Mouse (Mus musculus): ENCODE measurements around the gene Zfp423. TPM values are rescaled to one million over a fixed set of nuclear protein-coding genes. Genes with fewer than 3 reads are reported as not detected.

Zfp423 gene
- polyA plus RNA-seq, 1 experiment, result not detected

DNA sequence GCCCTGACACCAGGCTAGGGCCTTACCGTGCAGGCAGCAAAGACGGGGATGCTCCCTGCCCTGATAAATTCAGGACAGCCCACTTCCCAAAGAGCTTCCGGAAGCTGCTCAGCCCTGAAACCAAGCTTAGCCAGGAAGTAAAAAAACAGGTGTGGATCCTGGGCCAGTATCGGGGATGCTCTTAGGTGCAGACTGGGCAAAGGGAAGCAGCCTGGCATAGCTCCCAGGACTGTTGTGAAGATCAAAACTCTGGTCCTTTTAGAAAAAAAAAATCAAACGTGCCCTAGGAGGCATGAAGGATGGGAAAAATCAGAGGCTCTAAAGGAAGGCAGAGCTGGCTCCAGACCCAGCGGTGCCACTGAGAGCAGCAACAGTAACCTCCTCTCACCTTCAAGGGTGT, 247.4 kb downstream of the Zfp423 start:
- no peak overlapping the region for H3K4me3 ChIP-seq (ENCODE audit: insufficient read depth, low read depth, low read length)
- WGBS, result 74% methylated on average over 6 of the region's 6 CpGs
- TF ChIP-seq CTCF (IDR thresholded peaks at IDR 0.05; ENCODE audit: insufficient read depth, low read depth, low read length), result no peak
- no peak for TF ChIP-seq POLR2A (IDR thresholded peaks at IDR 0.05; ENCODE audit: insufficient read depth, low read depth, low read length)
- H3K27ac ChIP-seq (ENCODE audit: insufficient read depth, low read depth, low read length), result no peak overlapping the region
- H3K4me1 ChIP-seq (ENCODE audit: control insufficient read depth, insufficient read depth, low read length), result peaks cover 8% of the 10 kb centered on the region

- 67% methylated on average over 11 of the region's 11 CpGs for WGBS
- Histone ChIP-seq H3K27ac (ENCODE audit: insufficient read depth, low read depth, low read length) (no peak overlapping the region), H3K4me3 (ENCODE audit: insufficient read depth, low read depth, low read length) (no peak overlapping the region), H3K4me1 (ENCODE audit: control insufficient read depth, insufficient read depth, low read length) (peaks cover 3% of the 10 kb centered on the region)
- TF ChIP-seq CTCF (IDR thresholded peaks at IDR 0.05; ENCODE audit: insufficient read depth, low read depth, low read length) (no peak), POLR2A (IDR thresholded peaks at IDR 0.05; ENCODE audit: insufficient read depth, low read depth, low read length) (no peak)
Observed at GRCm38 (mm10) chr8:87708127-87708637, 251.2 kb downstream of the Zfp423 start.

- WGBS, result 95% methylated on average over 17 of the region's 17 CpGs
- no peak for TF ChIP-seq CTCF (IDR thresholded peaks at IDR 0.05; ENCODE audit: insufficient read depth, low read depth, low read length)
- TF ChIP-seq POLR2A (IDR thresholded peaks at IDR 0.05; ENCODE audit: insufficient read depth, low read depth, low read length), result no peak
- H3K27ac ChIP-seq (ENCODE audit: insufficient read depth, low read depth, low read length), result no peak overlapping the region
- H3K4me3 ChIP-seq (ENCODE audit: insufficient read depth, low read depth, low read length), result no peak overlapping the region
- H3K4me1 ChIP-seq (ENCODE audit: control insufficient read depth, insufficient read depth, low read length), result peaks cover 12% of the 10 kb centered on the region
Observed at GRCm38 (mm10) chr8:87707176-87707575, 252.2 kb downstream of the Zfp423 start.

GRCm38 (mm10) chr8:87704756-87705155, 254.6 kb downstream of the Zfp423 start:
- TF ChIP-seq CTCF (IDR thresholded peaks at IDR 0.05; ENCODE audit: insufficient read depth, low read depth, low read length), result no peak
- no peak for TF ChIP-seq POLR2A (IDR thresholded peaks at IDR 0.05; ENCODE audit: insufficient read depth, low read depth, low read length)
- Histone ChIP-seq H3K27ac (ENCODE audit: insufficient read depth, low read depth, low read length) (no peak overlapping the region), H3K4me3 (ENCODE audit: insufficient read depth, low read depth, low read length) (no peak overlapping the region), H3K4me1 (ENCODE audit: control insufficient read depth, insufficient read depth, low read length) (peaks cover 19% of the 10 kb centered on the region)
- WGBS, result 98% methylated on average over 3 of the region's 3 CpGs

DNA sequence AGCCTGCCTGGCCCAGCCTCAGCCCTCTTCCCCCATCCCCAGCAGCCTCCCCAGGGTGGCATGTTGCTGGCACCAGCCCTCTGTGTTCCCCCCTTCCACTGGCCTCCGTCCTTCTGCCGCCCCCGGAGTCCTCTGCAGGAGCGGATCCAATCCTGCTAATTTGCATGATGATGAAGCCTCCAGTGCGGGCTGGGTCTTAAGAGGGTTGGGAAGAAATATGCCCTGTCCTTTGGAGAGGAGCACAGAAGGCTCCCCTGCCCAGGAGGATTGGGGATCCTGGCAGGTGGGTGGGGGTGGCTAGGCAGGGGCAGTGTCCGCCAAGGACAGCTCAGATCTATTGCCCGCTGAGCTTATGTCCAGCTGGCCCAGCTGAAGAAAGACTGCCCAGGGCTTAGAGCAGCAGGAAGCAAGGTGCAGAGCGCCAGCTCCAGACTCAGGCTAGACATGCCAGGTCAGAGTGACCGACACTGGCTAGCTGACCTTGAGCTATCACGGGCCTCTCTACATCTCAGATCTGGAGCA, 256.5 kb downstream of the Zfp423 start:
- Histone ChIP-seq H3K4me3 (ENCODE audit: insufficient read depth, low read depth, low read length) (no peak overlapping the region), H3K27ac (ENCODE audit: insufficient read depth, low read depth, low read length) (no peak overlapping the region), H3K4me1 (ENCODE audit: control insufficient read depth, insufficient read depth, low read length) (peaks cover 19% of the 10 kb centered on the region)
- 22% methylated on average over 10 of the region's 10 CpGs for WGBS
- TF ChIP-seq CTCF (IDR thresholded peaks at IDR 0.05; ENCODE audit: insufficient read depth, low read depth, low read length) (no peak), POLR2A (IDR thresholded peaks at IDR 0.05; ENCODE audit: insufficient read depth, low read depth, low read length) (no peak)

- peaks cover 21% of the 10 kb centered on the region for H3K4me1 ChIP-seq (ENCODE audit: control insufficient read depth, insufficient read depth, low read length)
- no peak for TF ChIP-seq POLR2A (IDR thresholded peaks at IDR 0.05; ENCODE audit: insufficient read depth, low read depth, low read length)
- no peak for TF ChIP-seq CTCF (IDR thresholded peaks at IDR 0.05; ENCODE audit: insufficient read depth, low read depth, low read length)
- 27% methylated on average over 8 of the region's 8 CpGs for WGBS
- no peak overlapping the region for H3K4me3 ChIP-seq (ENCODE audit: insufficient read depth, low read depth, low read length)
- 0 out of 2 replicates have a peak overlapping the region, but pooled peaks have one; percentile 9 for H3K27ac ChIP-seq (ENCODE audit: insufficient read depth, low read depth, low read length)
Observed at GRCm38 (mm10) chr8:87702051-87702521, 257.3 kb downstream of the Zfp423 start.

DNA sequence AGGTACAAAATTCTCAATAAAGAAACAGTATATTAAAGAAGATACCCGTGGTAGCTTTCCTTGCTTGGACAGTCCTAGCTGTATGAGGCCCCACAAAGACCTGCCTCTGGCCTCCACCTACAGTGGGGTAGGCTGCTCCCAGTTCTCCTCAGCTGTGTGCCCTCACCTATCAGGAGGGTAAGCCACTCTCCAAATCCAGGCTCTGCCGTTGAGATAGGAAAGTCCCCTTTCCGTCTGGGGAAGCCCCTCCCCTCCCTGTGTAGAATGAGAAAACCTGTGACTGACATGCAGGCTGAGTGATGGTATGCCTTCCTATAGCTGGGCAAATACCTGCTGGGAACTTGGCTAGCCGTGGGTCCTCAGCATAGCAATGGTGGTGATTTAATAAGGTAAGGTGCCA, 257.8 kb downstream of the Zfp423 start:
- Histone ChIP-seq H3K27ac (ENCODE audit: insufficient read depth, low read depth, low read length) (0 out of 2 replicates have a peak overlapping the region, but pooled peaks have one; percentile 9), H3K4me3 (ENCODE audit: insufficient read depth, low read depth, low read length) (no peak overlapping the region), H3K4me1 (ENCODE audit: control insufficient read depth, insufficient read depth, low read length) (peaks cover 21% of the 10 kb centered on the region)
- TF ChIP-seq POLR2A (IDR thresholded peaks at IDR 0.05; ENCODE audit: insufficient read depth, low read depth, low read length) (no peak), CTCF (IDR thresholded peaks at IDR 0.05; ENCODE audit: insufficient read depth, low read depth, low read length) (no peak)
- 79% methylated on average over 4 of the region's 4 CpGs for WGBS

- H3K27ac ChIP-seq (ENCODE audit: insufficient read depth, low read depth, low read length), result no peak overlapping the region
- H3K4me3 ChIP-seq (ENCODE audit: insufficient read depth, low read depth, low read length), result no peak overlapping the region
- WGBS, result 87% methylated on average over 12 of the region's 12 CpGs
- peaks cover 24% of the 10 kb centered on the region for H3K4me1 ChIP-seq (ENCODE audit: control insufficient read depth, insufficient read depth, low read length)
- no peak for TF ChIP-seq POLR2A (IDR thresholded peaks at IDR 0.05; ENCODE audit: insufficient read depth, low read depth, low read length)
- no peak for TF ChIP-seq CTCF (IDR thresholded peaks at IDR 0.05; ENCODE audit: insufficient read depth, low read depth, low read length)
Observed at GRCm38 (mm10) chr8:87700321-87700720, 259.1 kb downstream of the Zfp423 start.

- 38% methylated on average over 9 of the region's 9 CpGs for WGBS
- peaks cover 12% of the 10 kb centered on the region for H3K4me1 ChIP-seq (ENCODE audit: control insufficient read depth, insufficient read depth, low read length)
- no peak overlapping the region for H3K4me3 ChIP-seq (ENCODE audit: insufficient read depth, low read depth, low read length)
- H3K27ac ChIP-seq (ENCODE audit: insufficient read depth, low read depth, low read length), result no peak overlapping the region
- TF ChIP-seq CTCF (IDR thresholded peaks at IDR 0.05; ENCODE audit: insufficient read depth, low read depth, low read length), result no peak
- TF ChIP-seq POLR2A (IDR thresholded peaks at IDR 0.05; ENCODE audit: insufficient read depth, low read depth, low read length), result no peak
Observed at GRCm38 (mm10) chr8:87697127-87697526, 262.3 kb downstream of the Zfp423 start.
